Mouse (Mus musculus): ENCODE measurements around the gene Arhgap9. TPM values are rescaled to one million over a fixed set of nuclear protein-coding genes. Genes with fewer than 3 reads are reported as not detected.

The Arhgap9 gene
- polyA plus RNA-seq, 1 experiment from 2014 or later: 1.7 TPM

DNA sequence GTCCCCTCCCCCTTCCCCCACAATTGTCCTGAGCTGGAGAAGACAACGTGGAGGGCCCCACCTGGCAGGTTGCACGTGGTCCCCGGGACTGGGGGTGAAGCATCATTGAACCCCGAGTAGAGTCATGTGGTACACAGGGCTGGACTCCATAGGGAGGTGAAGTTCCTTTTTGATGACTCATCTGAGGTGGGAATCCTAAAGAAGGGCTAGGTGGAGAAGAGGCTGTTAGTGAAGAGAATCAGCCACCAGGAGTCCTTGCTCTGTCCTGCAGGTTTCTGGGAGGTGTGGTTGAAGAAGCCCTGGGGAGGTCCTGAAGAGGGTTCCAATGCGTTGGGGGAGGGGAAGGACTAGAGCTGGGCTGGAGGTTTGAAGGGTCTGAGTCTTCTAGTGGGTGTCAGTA lies 15.2 kb downstream of the Arhgap9 start:
- H3K27ac ChIP-seq (ENCODE audit: low read depth, low read length): no peak overlapping the region
- peaks cover 8% of the 10 kb centered on the region; the same call in 1 of the 2 replicates for H3K4me1 ChIP-seq (replicated peaks; ENCODE audit: control insufficient read depth, insufficient read depth, low read length)
- H3K4me3 ChIP-seq (ENCODE audit: low read depth, low read length): no peak overlapping the region
- peaks cover 3% of the 10 kb centered on the region; the same call in 1 of the 2 replicates for H3K27me3 ChIP-seq (ENCODE audit: control insufficient read depth, insufficient read depth, low read length)
- ATAC-seq (replicated peaks; ENCODE audit: low FRiP score) (no peak), DNase-seq (ENCODE audit: low spot score) (no peak)
- WGBS: 68% methylated on average over 5 of the region's 5 CpGs
- H3K9ac ChIP-seq (ENCODE audit: low read length): no peak overlapping the region
- H3K9me3 ChIP-seq (ENCODE audit: control insufficient read depth, low read length): no peaks in the 10 kb centered on the region
- H3K4me2 ChIP-seq (ENCODE audit: low read depth, low read length, severe bottlenecking): no peak overlapping the region
- no peaks in the 10 kb centered on the region for H3K36me3 ChIP-seq (ENCODE audit: control insufficient read depth, insufficient read depth, low read length)

DNA sequence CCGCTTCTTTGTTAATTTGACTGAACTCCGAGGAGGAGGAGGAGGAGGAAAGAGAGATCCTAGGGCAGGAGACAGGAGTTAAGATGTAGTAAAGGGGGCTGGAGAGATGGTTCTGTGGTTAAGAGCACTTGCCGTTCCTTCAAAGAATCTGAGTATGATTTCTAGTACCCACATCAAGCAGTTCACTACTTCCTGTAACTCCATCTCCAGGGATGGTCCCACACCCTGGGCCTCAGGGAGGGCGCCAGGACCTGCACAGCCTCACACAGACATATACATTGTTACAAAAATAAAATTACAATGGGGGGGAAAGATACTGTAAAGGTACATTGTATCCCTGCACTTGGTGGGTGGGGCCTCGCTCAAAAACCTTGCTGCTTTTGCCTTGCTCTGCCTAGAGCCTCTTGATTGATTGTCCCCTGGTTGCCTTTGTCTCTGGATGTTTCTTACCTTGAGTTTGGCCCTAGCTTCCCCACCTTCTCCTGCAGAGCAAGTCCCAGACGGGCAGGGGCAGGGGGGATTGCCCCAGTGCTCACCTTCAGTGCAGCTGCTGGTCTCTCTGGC lies 15.9 kb downstream of the Arhgap9 start:
- Histone ChIP-seq H3K9ac (ENCODE audit: low read length) (no peak overlapping the region), H3K4me2 (ENCODE audit: low read depth, low read length, severe bottlenecking) (no peak overlapping the region), H3K4me1 (replicated peaks; ENCODE audit: control insufficient read depth, insufficient read depth, low read length) (peaks cover 8% of the 10 kb centered on the region; the same call in 1 of the 2 replicates), H3K36me3 (ENCODE audit: control insufficient read depth, insufficient read depth, low read length) (no peaks in the 10 kb centered on the region), H3K9me3 (ENCODE audit: control insufficient read depth, low read length) (no peaks in the 10 kb centered on the region), H3K4me3 (ENCODE audit: low read depth, low read length) (no peak overlapping the region), H3K27me3 (ENCODE audit: control insufficient read depth, insufficient read depth, low read length) (peaks cover 3% of the 10 kb centered on the region; the same call in 1 of the 2 replicates), H3K27ac (ENCODE audit: low read depth, low read length) (no peak overlapping the region)
- WGBS: 87% methylated on average over 6 of the region's 6 CpGs
- DNase-seq (ENCODE audit: low spot score): no peak
- ATAC-seq (replicated peaks; ENCODE audit: low FRiP score): no peak

DNA sequence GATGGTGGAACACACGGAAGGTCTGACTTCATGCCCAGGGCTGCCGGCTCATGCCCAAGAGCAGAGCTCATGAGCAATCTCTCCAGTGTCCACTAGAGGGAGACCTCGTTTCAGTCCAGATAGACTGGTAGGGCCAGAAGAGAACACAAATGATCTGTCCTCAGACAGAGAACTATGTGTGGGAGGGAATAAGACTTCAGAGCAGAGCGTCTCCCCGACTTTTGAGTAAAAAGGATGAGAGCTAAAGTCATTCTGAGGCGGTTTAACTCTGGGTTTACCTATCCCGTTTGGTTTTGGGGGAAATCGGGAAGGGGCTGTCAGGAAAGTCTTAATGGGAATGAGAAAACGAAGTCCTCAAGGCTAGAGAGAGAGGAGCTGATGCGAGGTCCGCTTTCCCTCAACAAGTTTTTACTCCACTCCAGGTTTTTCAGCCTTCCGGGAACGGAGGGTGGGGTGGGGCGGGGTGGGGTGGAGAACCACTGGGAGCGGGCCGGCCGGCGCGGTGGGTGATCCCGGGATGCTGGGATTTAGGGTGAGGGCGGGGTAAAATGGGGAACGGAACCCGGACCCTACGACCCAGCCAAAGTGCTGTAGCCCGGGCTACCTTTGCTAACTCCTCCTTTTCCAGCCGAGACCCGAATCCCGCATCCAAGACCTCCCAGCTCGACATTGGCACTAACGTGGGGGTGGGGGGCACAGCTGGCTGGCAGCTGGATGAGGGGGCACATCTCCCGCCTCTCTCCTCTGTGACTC lies 17.3 kb downstream of the Arhgap9 start:
- Histone ChIP-seq H3K9ac (ENCODE audit: low read length) (peak overlapping the region; percentile 49), H3K4me1 (replicated peaks; ENCODE audit: control insufficient read depth, insufficient read depth, low read length) (peaks cover 8% of the 10 kb centered on the region; the same call in 1 of the 2 replicates), H3K27me3 (ENCODE audit: control insufficient read depth, insufficient read depth, low read length) (peaks cover 3% of the 10 kb centered on the region; the same call in 1 of the 2 replicates), H3K4me2 (ENCODE audit: low read depth, low read length, severe bottlenecking) (peak overlapping the region; percentile 77), H3K4me3 (ENCODE audit: low read depth, low read length) (peak overlapping the region; percentile 34), H3K9me3 (ENCODE audit: control insufficient read depth, low read length) (no peaks in the 10 kb centered on the region), H3K36me3 (ENCODE audit: control insufficient read depth, insufficient read depth, low read length) (no peaks in the 10 kb centered on the region), H3K27ac (ENCODE audit: low read depth, low read length) (peak overlapping the region; percentile 72)
- DNase-seq (ENCODE audit: low spot score) (peak; percentile 91), ATAC-seq (replicated peaks; ENCODE audit: low FRiP score) (peak; percentile 64)
- under 1% methylated on average over 31 of the region's 31 CpGs for WGBS

DNA sequence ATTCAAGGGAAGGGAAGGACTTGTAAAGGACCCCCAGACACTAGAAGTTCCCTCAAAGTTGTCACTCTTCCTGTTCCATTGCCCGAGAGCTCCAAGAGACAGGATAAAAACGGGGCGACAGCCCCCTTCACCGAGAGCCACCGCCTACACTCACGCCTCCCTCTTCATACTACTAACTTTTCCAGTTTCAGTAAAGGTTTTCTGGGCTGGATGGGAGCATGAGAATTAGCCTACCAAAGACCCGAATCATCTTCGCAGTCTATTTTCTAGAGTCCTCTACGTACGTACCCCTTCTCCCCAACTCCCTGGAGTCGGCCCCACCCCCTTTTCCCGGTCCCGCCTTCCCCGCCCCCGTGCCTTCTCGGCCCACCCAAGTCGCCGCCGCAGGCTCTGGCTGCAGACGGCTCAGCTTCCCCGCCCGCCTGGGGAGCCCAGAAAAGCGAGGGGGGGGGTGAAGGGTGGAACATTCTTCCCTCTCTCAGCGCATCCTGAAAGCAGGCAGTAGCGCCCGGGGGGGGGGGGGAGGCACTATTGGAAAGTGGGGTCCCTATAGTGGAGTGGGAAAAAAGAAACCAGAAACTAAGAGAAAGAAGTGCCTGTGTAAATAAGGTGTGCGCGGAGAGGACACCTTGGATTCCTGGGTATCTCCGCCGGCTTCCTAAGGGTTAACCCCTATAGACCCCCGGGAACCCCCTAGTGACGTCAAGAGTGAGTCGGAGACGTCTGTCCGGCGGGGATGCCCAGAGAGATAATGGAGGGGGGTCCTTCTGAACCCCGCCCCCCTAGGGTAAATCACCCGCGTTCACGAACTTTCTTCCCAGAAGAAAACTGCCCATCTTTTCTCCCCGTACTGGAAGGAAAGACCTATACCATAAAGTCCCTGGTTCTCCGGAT lies 18.2 kb downstream of the Arhgap9 start:
- H3K27me3 ChIP-seq (ENCODE audit: control insufficient read depth, insufficient read depth, low read length): peaks cover 3% of the 10 kb centered on the region; the same call in 1 of the 2 replicates
- H3K9ac ChIP-seq (ENCODE audit: low read length): peak overlapping the region; percentile 49
- H3K4me2 ChIP-seq (ENCODE audit: low read depth, low read length, severe bottlenecking): peak overlapping the region; percentile 77
- DNase-seq (ENCODE audit: low spot score): peak; percentile 90
- H3K4me1 ChIP-seq (replicated peaks; ENCODE audit: control insufficient read depth, insufficient read depth, low read length): peaks cover 8% of the 10 kb centered on the region; the same call in 1 of the 2 replicates
- peak; percentile 59 for ATAC-seq (replicated peaks; ENCODE audit: low FRiP score)
- H3K27ac ChIP-seq (ENCODE audit: low read depth, low read length): peak overlapping the region; percentile 72
- H3K9me3 ChIP-seq (ENCODE audit: control insufficient read depth, low read length): no peaks in the 10 kb centered on the region
- no peaks in the 10 kb centered on the region for H3K36me3 ChIP-seq (ENCODE audit: control insufficient read depth, insufficient read depth, low read length)
- H3K4me3 ChIP-seq (ENCODE audit: low read depth, low read length): peak overlapping the region; percentile 34
- under 1% methylated on average over 40 of the region's 42 CpGs for WGBS

DNA sequence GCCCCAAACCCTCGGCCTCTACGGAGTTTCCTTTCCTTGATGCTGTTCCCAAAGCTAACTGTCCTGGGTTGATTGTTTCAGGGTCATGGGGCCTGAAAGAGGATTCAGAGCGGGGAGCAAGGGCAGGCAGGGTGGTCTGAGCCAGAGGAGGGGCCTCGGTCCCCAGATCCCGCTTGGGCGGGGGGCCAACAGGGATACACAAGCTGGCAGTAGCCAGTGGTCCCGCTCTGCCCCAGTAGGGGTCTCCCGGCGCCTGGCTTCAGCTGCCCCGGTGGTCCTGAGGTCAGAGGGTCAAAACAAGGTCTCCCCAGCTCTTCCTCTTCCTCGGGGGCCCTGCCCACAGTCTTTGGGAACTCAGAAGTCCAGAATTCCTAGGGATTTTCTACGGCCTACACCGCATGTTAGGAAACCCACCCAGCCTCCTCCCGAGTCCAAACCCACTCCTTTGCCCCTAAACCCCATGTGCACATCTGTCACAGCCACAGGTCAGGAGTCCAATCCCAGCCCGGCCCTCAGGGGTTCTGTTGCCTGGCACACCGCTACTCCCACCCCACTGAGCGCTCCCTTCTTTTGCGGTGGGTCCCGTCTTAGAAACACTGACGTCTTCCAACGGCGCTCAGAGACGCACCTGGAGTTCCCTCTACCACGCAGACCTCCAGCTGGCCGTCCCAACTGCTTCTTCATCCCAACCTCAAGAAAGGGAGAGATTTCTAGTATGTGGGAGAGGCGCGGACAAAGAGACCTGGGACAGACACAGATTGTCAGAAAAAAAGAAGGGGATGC lies 19.0 kb downstream of the Arhgap9 start:
- Histone ChIP-seq H3K27me3 (ENCODE audit: control insufficient read depth, insufficient read depth, low read length) (peaks cover 3% of the 10 kb centered on the region; the same call in 1 of the 2 replicates), H3K36me3 (ENCODE audit: control insufficient read depth, insufficient read depth, low read length) (no peaks in the 10 kb centered on the region), H3K4me3 (ENCODE audit: low read depth, low read length) (peak overlapping the region; percentile 34), H3K9ac (ENCODE audit: low read length) (peak overlapping the region; percentile 1; the same call in 1 of the 2 replicates), H3K27ac (ENCODE audit: low read depth, low read length) (peak overlapping the region; percentile 20; the same call in 1 of the 2 replicates), H3K4me2 (ENCODE audit: low read depth, low read length, severe bottlenecking) (peak overlapping the region; percentile 77), H3K9me3 (ENCODE audit: control insufficient read depth, low read length) (no peaks in the 10 kb centered on the region), H3K4me1 (replicated peaks; ENCODE audit: control insufficient read depth, insufficient read depth, low read length) (peaks cover 8% of the 10 kb centered on the region; the same call in 1 of the 2 replicates)
- 1% methylated on average over 27 of the region's 27 CpGs for WGBS
- DNase-seq (ENCODE audit: low spot score): peak; percentile 82
- peak; percentile 36 for ATAC-seq (replicated peaks; ENCODE audit: low FRiP score)

DNA sequence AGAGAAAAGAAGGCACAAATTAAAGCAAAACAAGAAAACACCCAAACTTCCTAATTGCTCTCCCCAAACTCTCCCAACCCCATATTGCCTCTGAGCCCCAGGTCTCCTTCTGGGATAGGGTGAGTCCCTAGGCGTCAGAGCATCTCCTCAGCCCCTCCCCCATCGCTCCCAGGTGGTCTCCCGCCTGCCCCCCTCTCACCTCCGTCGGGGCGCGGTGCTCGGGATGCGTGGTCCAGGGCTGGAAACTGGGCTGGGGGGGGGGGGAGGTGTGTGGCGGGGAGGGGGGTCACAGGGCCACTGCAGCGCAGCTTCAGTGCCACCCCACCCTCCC lies 19.6 kb downstream of the Arhgap9 start:
- H3K9ac ChIP-seq (ENCODE audit: low read length): peak overlapping the region; percentile 43
- peak overlapping the region; percentile 77 for H3K4me2 ChIP-seq (ENCODE audit: low read depth, low read length, severe bottlenecking)
- H3K27ac ChIP-seq (ENCODE audit: low read depth, low read length): peak overlapping the region; percentile 62
- WGBS: 2% methylated on average over 9 of the region's 11 CpGs
- H3K9me3 ChIP-seq (ENCODE audit: control insufficient read depth, low read length): no peaks in the 10 kb centered on the region
- DNase-seq (ENCODE audit: low spot score): peak; percentile 79
- H3K4me1 ChIP-seq (replicated peaks; ENCODE audit: control insufficient read depth, insufficient read depth, low read length): peaks cover 8% of the 10 kb centered on the region; the same call in 1 of the 2 replicates
- ATAC-seq (replicated peaks; ENCODE audit: low FRiP score): peak; percentile 34; the same call in 1 of the 2 replicates
- H3K4me3 ChIP-seq (ENCODE audit: low read depth, low read length): peak overlapping the region; percentile 34
- peaks cover 3% of the 10 kb centered on the region; the same call in 1 of the 2 replicates for H3K27me3 ChIP-seq (ENCODE audit: control insufficient read depth, insufficient read depth, low read length)
- H3K36me3 ChIP-seq (ENCODE audit: control insufficient read depth, insufficient read depth, low read length): no peaks in the 10 kb centered on the region

DNA sequence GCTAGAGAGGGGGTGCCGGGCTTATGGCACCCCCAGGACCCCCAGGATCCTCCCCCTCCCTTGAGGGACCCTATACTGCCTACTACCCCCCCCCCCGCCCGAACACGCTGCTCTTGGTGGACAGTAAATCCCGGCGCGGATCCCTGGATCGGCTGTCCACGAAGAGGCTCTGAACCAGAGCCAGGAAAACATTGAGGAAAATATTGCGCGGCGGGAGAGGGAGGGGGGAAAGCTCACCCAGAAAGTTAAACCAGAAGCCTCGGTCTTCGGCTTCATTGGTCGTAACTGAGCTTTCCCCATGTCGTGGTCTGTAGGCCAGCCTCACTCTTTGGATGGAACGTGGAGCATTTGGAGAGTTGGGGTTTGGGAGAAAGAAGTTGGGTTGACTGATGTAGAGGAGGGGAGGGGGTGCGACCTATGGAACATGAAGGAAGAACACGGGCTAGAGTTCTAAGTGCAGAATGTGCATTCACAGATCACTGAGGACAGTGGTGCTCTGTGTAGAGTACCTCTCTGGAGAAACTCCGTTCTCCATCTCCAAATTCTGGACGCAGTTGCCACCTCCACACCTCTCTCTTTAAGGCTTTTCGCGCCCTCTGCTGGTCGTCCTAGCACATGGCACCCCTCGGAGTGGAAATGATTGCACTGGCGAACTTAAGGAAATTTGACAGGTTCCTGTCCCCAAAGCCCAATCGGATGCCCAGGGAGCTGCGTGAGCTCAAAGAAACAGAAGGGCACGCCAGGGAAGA lies 20.3 kb downstream of the Arhgap9 start, which contains the start of gene Gli1:
TSS of gene Gli1 (minus strand) at position 84 of the 749 bp plus-strand sequence.
- Histone ChIP-seq H3K27ac (ENCODE audit: low read depth, low read length) (peak within 1 kb of the TSS; percentile 62), H3K36me3 (ENCODE audit: control insufficient read depth, insufficient read depth, low read length) (no peaks in the 10 kb centered on the region), H3K4me2 (ENCODE audit: low read depth, low read length, severe bottlenecking) (peak within 1 kb of the TSS; percentile 77), H3K9me3 (ENCODE audit: control insufficient read depth, low read length) (no peaks in the 10 kb centered on the region), H3K4me3 (ENCODE audit: low read depth, low read length) (peak within 1 kb of the TSS; percentile 34), H3K4me1 (replicated peaks; ENCODE audit: control insufficient read depth, insufficient read depth, low read length) (peaks cover 8% of the 10 kb centered on the region; the same call in 1 of the 2 replicates), H3K9ac (ENCODE audit: low read length) (peak within 1 kb of the TSS; percentile 43), H3K27me3 (ENCODE audit: control insufficient read depth, insufficient read depth, low read length) (peaks cover 3% of the 10 kb centered on the region; the same call in 1 of the 2 replicates)
- WGBS: under 1% methylated on average over 29 of the region's 29 CpGs
- ATAC-seq (replicated peaks; ENCODE audit: low FRiP score): peak; percentile 63
- DNase-seq (ENCODE audit: low spot score): peak; percentile 92
